Mouse (Mus musculus): ENCODE measurements around the gene Nup85. TPM values are rescaled to one million over a fixed set of nuclear protein-coding genes. Genes with fewer than 3 reads are reported as not detected.

Nup85 gene
- polyA plus RNA-seq, 1 experiment from 2014 or later: 94.4 TPM

- 86% methylated on average over 18 of the region's 18 CpGs for WGBS (ENCODE audit: insufficient replicate concordance)
Observed at GRCm38 (mm10) chr11:115606733-115607132, 42.5 kb downstream of the Nup85 start.

GRCm38 (mm10) chr11:115608421-115609399, 44.5 kb downstream of the Nup85 start:
- Histone ChIP-seq H3K27ac (ENCODE audit: low read length) (no peak overlapping the region), H3K4me2 (ENCODE audit: low read depth, low read length) (no peak overlapping the region), H3K27me3 (ENCODE audit: control insufficient read depth, insufficient read depth, low read depth, low read length) (no peaks in the 10 kb centered on the region), H3K36me3 (ENCODE audit: control insufficient read depth, insufficient read depth) (peaks cover 30% of the 10 kb centered on the region), H3K9me3 (replicated peaks; ENCODE audit: control insufficient read depth, low read length) (no peaks in the 10 kb centered on the region), H3K4me1 (ENCODE audit: control insufficient read depth, low read depth, low read length) (peaks cover 33% of the 10 kb centered on the region), H3K4me3 (ENCODE audit: low read depth, low read length) (no peak overlapping the region), H3K9ac (ENCODE audit: low read depth, low read length) (no peak overlapping the region)
- 78% methylated on average over 23 of the region's 23 CpGs for WGBS (ENCODE audit: insufficient replicate concordance)
- no peak for ATAC-seq (ENCODE audit: low read depth)

More at GRCm38 (mm10) chr11:115606733-115607132, 42.5 kb downstream of the Nup85 start:
- Histone ChIP-seq H3K27ac (ENCODE audit: low read length) (no peak overlapping the region), H3K9me3 (replicated peaks; ENCODE audit: control insufficient read depth, low read length) (no peaks in the 10 kb centered on the region), H3K4me1 (ENCODE audit: control insufficient read depth, low read depth, low read length) (peaks cover 34% of the 10 kb centered on the region), H3K36me3 (ENCODE audit: control insufficient read depth, insufficient read depth) (peaks cover 30% of the 10 kb centered on the region), H3K4me3 (ENCODE audit: low read depth, low read length) (no peak overlapping the region), H3K4me2 (ENCODE audit: low read depth, low read length) (no peak overlapping the region), H3K27me3 (ENCODE audit: control insufficient read depth, insufficient read depth, low read depth, low read length) (no peaks in the 10 kb centered on the region), H3K9ac (ENCODE audit: low read depth, low read length) (no peak overlapping the region)
- ATAC-seq (ENCODE audit: low read depth): no peak

- Histone ChIP-seq H3K36me3 (ENCODE audit: control insufficient read depth, insufficient read depth) (peaks cover 30% of the 10 kb centered on the region), H3K4me3 (ENCODE audit: low read depth, low read length) (no peak overlapping the region), H3K9me3 (replicated peaks; ENCODE audit: control insufficient read depth, low read length) (no peaks in the 10 kb centered on the region), H3K9ac (ENCODE audit: low read depth, low read length) (no peak overlapping the region), H3K4me1 (ENCODE audit: control insufficient read depth, low read depth, low read length) (peaks cover 36% of the 10 kb centered on the region), H3K27ac (ENCODE audit: low read length) (no peak overlapping the region), H3K4me2 (ENCODE audit: low read depth, low read length) (no peak overlapping the region), H3K27me3 (ENCODE audit: control insufficient read depth, insufficient read depth, low read depth, low read length) (no peaks in the 10 kb centered on the region)
- WGBS (ENCODE audit: insufficient replicate concordance): 67% methylated on average over 3 of the region's 3 CpGs
- ATAC-seq (ENCODE audit: low read depth): no peak
Observed at GRCm38 (mm10) chr11:115609576-115609975, 45.3 kb downstream of the Nup85 start.

- Histone ChIP-seq H3K4me3 (ENCODE audit: low read depth, low read length) (no peak overlapping the region), H3K9me3 (replicated peaks; ENCODE audit: control insufficient read depth, low read length) (no peaks in the 10 kb centered on the region), H3K4me2 (ENCODE audit: low read depth, low read length) (peak overlapping the region; percentile 96), H3K27ac (ENCODE audit: low read length) (peak overlapping the region; percentile 98), H3K27me3 (ENCODE audit: control insufficient read depth, insufficient read depth, low read depth, low read length) (no peaks in the 10 kb centered on the region), H3K36me3 (ENCODE audit: control insufficient read depth, insufficient read depth) (peaks cover 25% of the 10 kb centered on the region), H3K9ac (ENCODE audit: low read depth, low read length) (no peak overlapping the region), H3K4me1 (ENCODE audit: control insufficient read depth, low read depth, low read length) (peaks cover 24% of the 10 kb centered on the region)
- 77% methylated on average over 6 of the region's 6 CpGs for WGBS (ENCODE audit: insufficient replicate concordance)
- ATAC-seq (ENCODE audit: low read depth): no peak
Observed at GRCm38 (mm10) chr11:115611173-115611572, 46.9 kb downstream of the Nup85 start.

- peak overlapping the region; percentile 96 for H3K4me2 ChIP-seq (ENCODE audit: low read depth, low read length)
- H3K9me3 ChIP-seq (replicated peaks; ENCODE audit: control insufficient read depth, low read length): no peaks in the 10 kb centered on the region
- peak; percentile 17; the same call in 1 of the 2 replicates for ATAC-seq (ENCODE audit: low read depth)
- under 1% methylated on average over 13 of the region's 13 CpGs for WGBS (ENCODE audit: insufficient replicate concordance)
- H3K27ac ChIP-seq (ENCODE audit: low read length): peak overlapping the region; percentile 98
- peaks cover 24% of the 10 kb centered on the region for H3K4me1 ChIP-seq (ENCODE audit: control insufficient read depth, low read depth, low read length)
- H3K36me3 ChIP-seq (ENCODE audit: control insufficient read depth, insufficient read depth): peaks cover 17% of the 10 kb centered on the region
- peak overlapping the region; percentile 85 for H3K9ac ChIP-seq (ENCODE audit: low read depth, low read length)
- H3K27me3 ChIP-seq (ENCODE audit: control insufficient read depth, insufficient read depth, low read depth, low read length): no peaks in the 10 kb centered on the region
- peak overlapping the region; percentile 79 for H3K4me3 ChIP-seq (ENCODE audit: low read depth, low read length)
Observed at GRCm38 (mm10) chr11:115612059-115612409, 47.8 kb downstream of the Nup85 start.

GRCm38 (mm10) chr11:115612410-115613137, 48.3 kb downstream of the Nup85 start, which contains the start of gene Mif4gd:
Mif4gd (minus strand) TSS chr11:115612969.
- WGBS (ENCODE audit: insufficient replicate concordance): under 1% methylated on average over 65 of the region's 80 CpGs
- Histone ChIP-seq H3K4me2 (ENCODE audit: low read depth, low read length) (peak within 1 kb of the TSS; percentile 96), H3K4me3 (ENCODE audit: low read depth, low read length) (peak within 1 kb of the TSS; percentile 79), H3K36me3 (ENCODE audit: control insufficient read depth, insufficient read depth) (peaks cover 12% of the 10 kb centered on the region; the same call in 1 of the 2 replicates), H3K9ac (ENCODE audit: low read depth, low read length) (peak within 1 kb of the TSS; percentile 85), H3K4me1 (ENCODE audit: control insufficient read depth, low read depth, low read length) (peaks cover 24% of the 10 kb centered on the region), H3K27ac (ENCODE audit: low read length) (peak within 1 kb of the TSS; percentile 98), H3K9me3 (replicated peaks; ENCODE audit: control insufficient read depth, low read length) (no peaks in the 10 kb centered on the region), H3K27me3 (ENCODE audit: control insufficient read depth, insufficient read depth, low read depth, low read length) (no peaks in the 10 kb centered on the region)
- peak; percentile 87 for ATAC-seq (ENCODE audit: low read depth)

GRCm38 (mm10) chr11:115613138-115613945, 49.1 kb downstream of the Nup85 start:
- under 1% methylated on average over 16 of the region's 16 CpGs for WGBS (ENCODE audit: insufficient replicate concordance)
- Histone ChIP-seq H3K9me3 (replicated peaks; ENCODE audit: control insufficient read depth, low read length) (no peaks in the 10 kb centered on the region), H3K4me2 (ENCODE audit: low read depth, low read length) (peak overlapping the region; percentile 96), H3K36me3 (ENCODE audit: control insufficient read depth, insufficient read depth) (peaks cover 6% of the 10 kb centered on the region; the same call in 1 of the 2 replicates), H3K27ac (ENCODE audit: low read length) (peak overlapping the region; percentile 98), H3K9ac (ENCODE audit: low read depth, low read length) (peak overlapping the region; percentile 85), H3K27me3 (ENCODE audit: control insufficient read depth, insufficient read depth, low read depth, low read length) (no peaks in the 10 kb centered on the region), H3K4me3 (ENCODE audit: low read depth, low read length) (peak overlapping the region; percentile 79), H3K4me1 (ENCODE audit: control insufficient read depth, low read depth, low read length) (peaks cover 24% of the 10 kb centered on the region)
- ATAC-seq (ENCODE audit: low read depth): peak; percentile 10

GRCm38 (mm10) chr11:115614346-115615107, 50.3 kb downstream of the Nup85 start:
- Histone ChIP-seq H3K9ac (ENCODE audit: low read depth, low read length) (no peak overlapping the region), H3K27me3 (ENCODE audit: control insufficient read depth, insufficient read depth, low read depth, low read length) (no peaks in the 10 kb centered on the region), H3K36me3 (ENCODE audit: control insufficient read depth, insufficient read depth) (no peaks in the 10 kb centered on the region), H3K9me3 (replicated peaks; ENCODE audit: control insufficient read depth, low read length) (no peaks in the 10 kb centered on the region), H3K27ac (ENCODE audit: low read length) (no peak overlapping the region), H3K4me3 (ENCODE audit: low read depth, low read length) (no peak overlapping the region), H3K4me2 (ENCODE audit: low read depth, low read length) (no peak overlapping the region), H3K4me1 (ENCODE audit: control insufficient read depth, low read depth, low read length) (peaks cover 24% of the 10 kb centered on the region)
- ATAC-seq (ENCODE audit: low read depth): no peak
- whole genome bisulfite sequencing (ENCODE audit: insufficient replicate concordance): 73% methylated on average over 10 of the region's 10 CpGs

Measured in liver, embryonic 16.5 days (tissue).